Mouse (Mus musculus) urinary bladder, postnatal 36 days (tissue): ENCODE data around the gene Gm20662.

Experiments used
- DNase-seq, 2 experiments: peaks; one replicate each; pipeline ENCODE4 v3.0.0; 2022; ENCODE audit warnings: low spot score in 2 of 2, mixed read lengths in 1 of 2

The Gm20662 gene

GRCm38 (mm10) chr9:108053665-108054225 lies 57.6 kb downstream of the Gm20662 start:
- DNase-seq, result no peak

- no peak for DNase-seq
Measured at GRCm38 (mm10) chr9:108054331-108055040, 58.3 kb downstream of the Gm20662 start.

DNA sequence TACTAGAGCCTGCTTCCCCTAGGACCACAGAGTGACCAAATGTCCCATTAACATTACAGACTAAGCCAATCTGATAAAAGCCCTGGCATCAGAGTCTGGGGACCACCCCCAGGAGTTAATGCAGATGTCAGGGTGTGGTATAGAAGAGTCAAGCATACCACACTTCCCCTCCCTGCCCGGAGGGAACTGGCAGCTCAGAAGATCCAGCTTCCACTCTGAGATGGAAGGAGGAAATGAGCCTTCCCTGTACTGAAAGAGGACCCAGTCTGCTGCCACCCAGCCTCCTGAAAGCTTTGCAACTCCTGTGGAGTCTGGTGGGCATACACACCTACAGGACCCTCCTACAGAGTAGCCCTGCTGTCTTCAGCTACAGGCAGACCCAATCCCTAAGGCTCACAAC lies 58.9 kb downstream of the Gm20662 start:
- DNase-seq, result no peak

GRCm38 (mm10) chr9:108055661-108056237 lies 59.6 kb downstream of the Gm20662 start:
- no peak for DNase-seq

DNA sequence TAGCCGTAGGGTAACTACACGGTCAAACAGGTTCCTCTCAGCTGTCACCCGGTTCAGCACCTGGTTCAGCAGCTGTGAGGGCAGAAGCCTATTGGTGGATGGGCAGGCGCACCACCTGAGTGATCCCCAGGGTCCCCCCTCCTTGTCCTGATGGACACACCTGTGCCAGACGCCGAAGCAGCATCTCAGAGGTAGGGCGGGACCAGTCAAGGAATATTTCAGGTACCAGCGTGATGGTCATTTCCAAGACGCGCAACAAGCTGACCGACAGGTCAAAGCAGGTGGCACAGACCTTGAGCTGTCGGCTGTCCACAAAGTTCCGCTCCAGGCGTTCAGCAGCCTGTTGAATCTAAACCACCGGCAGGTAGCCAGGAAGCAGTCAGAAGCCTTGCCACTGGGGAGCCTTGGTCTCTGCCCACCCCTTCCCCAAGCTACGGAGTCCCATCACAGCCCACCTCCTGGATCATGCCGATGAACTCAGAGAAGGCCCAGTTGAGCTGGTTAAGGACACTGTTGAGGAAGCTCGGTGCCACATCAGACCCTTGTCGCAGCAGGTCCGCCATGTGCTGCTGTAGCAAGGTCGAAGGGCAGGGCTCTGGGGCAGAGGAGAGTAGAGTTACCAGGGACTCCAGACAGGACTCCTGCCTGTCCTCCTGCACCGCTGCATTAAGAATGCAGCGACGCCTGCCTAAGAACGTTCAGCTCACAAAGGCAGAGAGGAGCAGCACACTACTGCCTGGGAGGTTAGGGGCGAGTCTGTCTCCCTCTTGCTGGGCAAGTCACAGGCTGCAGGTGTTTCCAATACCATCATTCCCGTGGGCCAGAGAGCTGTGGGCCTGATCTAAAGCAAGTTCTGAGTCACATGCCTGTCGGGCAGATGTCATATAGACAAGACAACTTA lies 60.5 kb downstream of the Gm20662 start:
- no peak for DNase-seq

GRCm38 (mm10) chr9:108057262-108057562 lies 61.1 kb downstream of the Gm20662 start:
- no peak for DNase-seq

- DNase-seq, result no peak
Measured at GRCm38 (mm10) chr9:108058291-108058690, 62.1 kb downstream of the Gm20662 start.

DNA sequence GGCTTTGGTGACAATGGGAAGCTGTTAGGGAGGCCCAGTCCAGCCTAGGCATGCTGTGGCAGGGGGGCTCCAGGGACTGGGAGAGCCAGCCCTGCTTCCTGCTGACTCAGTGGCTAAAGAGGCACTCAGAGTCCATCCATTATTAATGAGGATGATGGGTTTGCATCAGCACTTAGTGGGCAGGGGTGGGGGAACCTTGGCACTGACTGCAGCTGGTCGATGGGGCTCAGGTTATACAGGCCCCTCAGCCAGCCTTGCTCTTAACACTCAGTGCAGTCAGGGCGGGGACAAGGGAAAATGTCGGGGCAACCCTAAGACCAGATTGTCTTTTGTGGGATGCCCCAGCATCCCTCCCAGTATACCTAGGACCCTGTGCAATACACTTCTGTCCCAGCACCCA lies 66.0 kb downstream of the Gm20662 start:
- no peak for DNase-seq

DNA sequence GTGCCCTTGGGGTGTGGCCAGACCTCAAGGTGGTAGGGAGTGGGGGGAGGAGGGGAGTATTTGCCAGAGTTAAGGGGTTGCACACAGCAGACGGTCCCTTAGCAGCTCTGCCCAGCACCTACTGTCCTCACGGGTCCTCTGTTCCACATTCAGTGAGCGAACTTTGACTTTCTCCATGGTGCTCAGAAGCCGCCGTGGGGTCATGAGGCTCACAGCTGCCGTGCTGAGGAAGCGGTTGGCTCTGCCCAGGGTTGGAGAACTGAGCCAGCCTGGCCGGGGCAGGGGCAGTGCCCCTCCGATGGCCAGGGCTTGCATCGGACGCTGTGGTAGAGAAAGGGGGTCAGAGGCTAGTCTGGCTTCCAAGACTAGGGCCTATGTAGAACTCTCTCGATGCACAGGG lies 67.2 kb downstream of the Gm20662 start:
- DNase-seq, result no peak

GRCm38 (mm10) chr9:108065491-108066011 lies 69.4 kb downstream of the Gm20662 start:
- peak; percentile 49 to 50 for DNase-seq

DNA sequence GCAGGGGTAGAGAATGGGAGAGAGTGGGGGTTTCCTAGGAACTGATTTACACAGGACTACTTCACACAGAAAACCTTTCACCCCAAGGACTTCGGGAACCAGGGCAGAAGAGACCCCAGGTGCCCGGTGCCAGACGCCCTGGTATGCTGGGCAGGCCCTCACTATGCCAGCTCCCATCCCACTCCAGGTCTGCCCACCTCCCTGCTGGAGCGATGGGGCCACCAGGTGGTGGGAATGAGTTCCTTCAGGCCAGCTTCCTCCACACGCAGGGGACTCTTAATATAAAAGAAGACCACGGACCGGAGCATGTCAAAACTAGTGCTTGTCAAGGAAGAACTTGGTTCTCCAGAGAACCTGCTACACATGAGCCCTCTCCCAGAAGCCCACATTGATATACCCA lies 71.0 kb downstream of the Gm20662 start:
- DNase-seq, result no peak

GRCm38 (mm10) chr9:108067900-108068299 lies 71.8 kb downstream of the Gm20662 start:
- DNase-seq, result peak; percentile 76 to 84

DNA sequence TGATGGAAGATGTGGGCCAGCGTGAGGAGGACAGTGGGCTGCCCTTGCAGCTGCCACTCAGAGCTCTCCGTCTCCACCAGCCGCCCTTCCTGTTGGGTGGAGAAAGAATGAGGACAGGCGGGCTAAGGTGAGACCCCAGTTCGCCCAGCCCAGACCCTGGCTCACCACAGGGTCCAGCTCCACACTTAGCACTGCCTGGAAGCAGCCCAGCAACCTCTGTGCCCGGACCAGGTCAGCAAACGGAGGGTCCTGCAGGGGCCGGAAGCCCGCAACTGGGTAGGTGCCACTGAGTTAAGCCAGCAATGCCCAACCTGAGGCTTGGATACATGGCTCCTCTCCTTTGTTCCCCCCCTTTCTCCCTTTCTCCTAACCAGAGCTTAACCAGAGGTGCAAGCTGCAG lies 72.9 kb downstream of the Gm20662 start:
- no peak for DNase-seq

- no peak for DNase-seq
Measured at GRCm38 (mm10) chr9:108069529-108069928, 73.4 kb downstream of the Gm20662 start.

DNA sequence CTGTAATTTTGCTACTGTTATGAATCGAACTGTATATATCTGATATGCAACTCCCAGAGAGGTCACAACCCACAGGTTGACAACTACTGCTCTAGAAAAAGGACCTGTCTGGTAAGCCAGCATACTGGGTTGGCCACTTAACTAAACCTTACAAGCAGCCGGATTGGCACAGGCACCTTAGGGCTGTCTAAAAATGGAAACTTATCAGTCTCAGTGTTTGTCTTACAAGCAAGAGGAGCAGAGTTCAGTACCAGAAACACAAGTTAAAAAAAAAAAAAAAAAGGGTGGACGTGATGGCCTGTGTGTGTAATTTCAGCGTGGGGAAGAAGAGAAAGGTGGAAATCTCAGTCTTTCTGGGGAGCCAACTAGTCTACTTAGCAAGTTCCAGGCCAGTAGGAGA lies 75.7 kb downstream of the Gm20662 start:
- no peak for DNase-seq

DNA sequence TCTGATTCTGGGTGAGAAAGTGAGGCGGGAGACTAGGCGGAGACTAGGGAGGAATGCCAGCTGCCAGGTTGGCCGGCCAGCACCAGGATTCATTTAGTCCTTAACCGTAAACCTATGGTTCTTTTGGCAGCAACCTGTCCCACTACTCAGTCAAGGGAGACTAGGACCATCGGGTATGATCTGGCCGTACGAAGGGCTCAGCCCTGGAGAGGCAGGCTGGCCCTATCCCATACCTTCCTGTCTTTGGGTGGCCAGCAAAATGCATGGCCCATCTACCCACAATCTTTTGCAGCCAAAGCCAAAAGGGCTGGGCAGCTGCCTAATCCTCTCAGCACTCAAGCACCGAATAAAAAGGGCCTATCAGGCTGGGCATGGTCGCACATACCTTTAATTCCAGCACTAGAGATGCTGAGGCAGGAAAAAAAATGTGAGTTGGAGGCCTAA lies 76.4 kb downstream of the Gm20662 start:
- no peak for DNase-seq

DNA sequence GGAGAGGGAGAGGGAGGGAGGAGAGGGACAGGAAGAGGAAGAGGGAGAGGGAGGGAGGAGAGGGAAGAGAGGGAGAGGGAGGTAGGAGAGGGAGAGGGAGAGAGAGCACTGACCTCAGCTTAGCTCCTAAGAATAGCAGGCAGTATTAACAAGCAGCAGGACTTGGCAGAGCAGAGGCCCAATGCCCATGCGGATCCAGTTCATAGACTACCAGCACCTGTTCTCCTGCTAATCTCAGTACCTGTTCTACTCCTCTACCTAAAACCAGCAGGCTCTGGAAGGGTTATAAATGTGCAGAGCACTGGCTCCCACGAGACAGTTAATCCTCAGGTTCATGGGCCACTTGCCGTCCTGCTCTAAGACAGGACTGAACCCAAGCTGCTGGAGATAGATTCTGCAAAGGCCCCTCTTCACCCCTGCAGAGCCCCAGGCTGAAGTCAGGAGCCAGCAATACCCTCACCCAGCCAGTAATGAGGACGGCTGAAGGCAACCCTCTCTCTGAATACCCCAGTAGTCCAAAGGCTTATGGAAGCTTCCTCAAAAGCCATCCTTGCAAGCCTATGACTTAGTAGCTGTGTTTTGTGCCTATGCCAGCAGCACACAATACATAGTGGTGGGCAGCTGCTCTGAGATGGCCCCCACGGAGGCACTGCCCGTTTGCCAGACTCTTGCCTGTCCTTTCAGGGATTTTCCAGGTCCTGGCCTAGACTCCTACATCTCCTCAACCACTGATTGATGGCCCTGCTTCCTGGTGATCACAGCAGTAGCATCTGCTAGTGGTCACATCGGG lies 77.2 kb downstream of the Gm20662 start:
- DNase-seq, result no peak

GRCm38 (mm10) chr9:108080168-108080567 lies 84.0 kb downstream of the Gm20662 start, which contains the start of gene Mst1:
Mst1 (plus strand) TSS chr9:108080436.
- DNase-seq, result peak in 1 of 2 experiments; percentile 50

DNA sequence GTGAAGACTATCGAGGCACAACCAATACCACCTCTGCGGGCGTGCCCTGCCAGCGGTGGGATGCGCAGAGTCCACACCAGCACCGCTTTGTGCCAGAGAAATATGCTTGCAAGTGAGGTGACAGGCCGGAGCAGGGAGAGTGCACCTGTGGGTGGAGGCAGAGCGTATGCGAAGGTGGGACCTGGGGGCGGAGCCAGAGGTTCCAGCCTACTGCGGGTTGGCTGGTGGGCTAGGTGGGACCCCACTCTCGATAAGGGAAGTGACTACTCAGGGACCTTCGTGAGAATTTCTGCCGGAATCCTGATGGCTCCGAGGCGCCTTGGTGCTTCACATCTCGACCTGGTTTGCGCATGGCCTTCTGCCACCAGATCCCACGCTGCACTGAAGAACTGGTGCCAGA lies 86.4 kb downstream of the Gm20662 start:
- DNase-seq, result no peak

DNA sequence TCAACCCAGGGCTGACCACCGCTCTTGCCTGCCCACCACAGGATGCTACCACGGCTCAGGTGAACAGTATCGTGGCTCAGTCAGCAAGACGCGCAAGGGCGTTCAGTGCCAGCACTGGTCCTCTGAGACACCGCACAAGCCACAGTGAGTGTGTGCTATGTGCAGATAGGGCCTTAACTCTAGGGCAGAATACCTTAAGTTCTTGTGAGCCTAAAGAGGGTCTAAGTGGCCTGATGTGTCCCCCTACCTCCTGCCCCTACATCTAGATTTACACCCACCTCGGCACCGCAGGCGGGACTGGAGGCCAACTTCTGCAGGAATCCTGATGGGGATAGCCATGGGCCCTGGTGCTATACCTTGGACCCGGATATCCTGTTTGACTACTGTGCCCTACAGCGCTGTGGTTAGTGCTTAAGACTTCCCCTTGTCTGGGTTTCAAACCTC lies 86.9 kb downstream of the Gm20662 start, which contains the start of gene Rnf123:
TSS of gene Rnf123 (minus strand) at position 359 of the 444 bp plus-strand sequence.
- no peak for DNase-seq

DNA sequence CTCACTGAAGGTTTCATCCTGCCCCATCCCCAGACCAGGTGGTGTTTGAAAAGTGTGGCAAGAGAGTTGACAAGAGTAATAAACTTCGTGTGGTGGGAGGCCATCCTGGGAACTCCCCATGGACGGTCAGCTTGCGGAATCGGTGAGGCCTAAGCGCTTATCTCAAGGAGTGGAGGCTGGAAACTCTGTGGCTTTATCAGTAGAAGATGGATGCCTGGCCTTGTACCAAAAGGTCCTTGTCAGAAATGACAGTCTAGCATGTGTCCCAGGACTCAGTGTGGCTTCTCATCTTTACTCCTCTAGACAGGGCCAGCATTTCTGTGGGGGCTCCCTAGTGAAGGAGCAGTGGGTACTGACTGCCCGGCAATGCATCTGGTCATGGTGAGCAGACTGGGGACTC lies 87.4 kb downstream of the Gm20662 start:
- DNase-seq, result no peak
